Mouse (Mus musculus): ENCODE measurements around the gene Cped1.
A peak's percentile ranks its signal among the peaks of the same experiment; 100 is the strongest.

The Cped1 gene

GRCm38 (mm10) chr6:21985732-21986540, at the start of gene Cped1:
Gene Cped1, plus strand, starts transcription at chr6:21985916.
- TF ChIP-seq GATA4 (IDR thresholded peaks at IDR 0.05; ENCODE audit: insufficient replicate concordance, low read length) = no peak

GRCm38 (mm10) chr6:21937981-21938635, 47.6 kb upstream of the Cped1 start:
- no peak for TF ChIP-seq GATA4 (IDR thresholded peaks at IDR 0.05; ENCODE audit: insufficient replicate concordance, low read length)

GRCm38 (mm10) chr6:21949226-21949731, 36.4 kb upstream of the Cped1 start, which contains the start of gene Ing3:
Gene Ing3, plus strand, starts transcription at chr6:21949571.
- no peak for TF ChIP-seq GATA4 (IDR thresholded peaks at IDR 0.05; ENCODE audit: insufficient replicate concordance, low read length)

GRCm38 (mm10) chr6:21949771-21950448, 35.8 kb upstream of the Cped1 start:
- TF ChIP-seq GATA4 (IDR thresholded peaks at IDR 0.05; ENCODE audit: insufficient replicate concordance, low read length) = peak; percentile 32; the same call in 1 of the 2 replicates

GRCm38 (mm10) chr6:21950676-21951075, 35.0 kb upstream of the Cped1 start:
- no peak for TF ChIP-seq GATA4 (IDR thresholded peaks at IDR 0.05; ENCODE audit: insufficient replicate concordance, low read length)

GRCm38 (mm10) chr6:21955468-21955867, 30.2 kb upstream of the Cped1 start:
- TF ChIP-seq GATA4 (IDR thresholded peaks at IDR 0.05; ENCODE audit: insufficient replicate concordance, low read length) = no peak

GRCm38 (mm10) chr6:21958922-21959321, 26.8 kb upstream of the Cped1 start:
- TF ChIP-seq GATA4 (IDR thresholded peaks at IDR 0.05; ENCODE audit: insufficient replicate concordance, low read length) = no peak

GRCm38 (mm10) chr6:21959909-21960308, 25.8 kb upstream of the Cped1 start:
- TF ChIP-seq GATA4 (IDR thresholded peaks at IDR 0.05; ENCODE audit: insufficient replicate concordance, low read length) = no peak

- TF ChIP-seq GATA4 (IDR thresholded peaks at IDR 0.05; ENCODE audit: insufficient replicate concordance, low read length) = no peak
Measured at GRCm38 (mm10) chr6:21977532-21977931, 8.2 kb upstream of the Cped1 start.

- peak; percentile 93; the same call in 1 of the 2 replicates for TF ChIP-seq GATA4 (IDR thresholded peaks at IDR 0.05; ENCODE audit: insufficient replicate concordance, low read length)
Measured at GRCm38 (mm10) chr6:21981114-21981513, 4.6 kb upstream of the Cped1 start.

GRCm38 (mm10) chr6:21984990-21985731, 555 bp upstream of the Cped1 start:
- TF ChIP-seq GATA4 (IDR thresholded peaks at IDR 0.05; ENCODE audit: insufficient replicate concordance, low read length) = peak; percentile 59; the same call in 1 of the 2 replicates

- TF ChIP-seq GATA4 (IDR thresholded peaks at IDR 0.05; ENCODE audit: insufficient replicate concordance, low read length) = no peak
Measured at GRCm38 (mm10) chr6:21986660-21987331, 1.1 kb downstream of the Cped1 start.

- no peak for TF ChIP-seq GATA4 (IDR thresholded peaks at IDR 0.05; ENCODE audit: insufficient replicate concordance, low read length)
Measured at GRCm38 (mm10) chr6:21987554-21987953, 1.8 kb downstream of the Cped1 start.

GRCm38 (mm10) chr6:21988296-21988695, 2.6 kb downstream of the Cped1 start:
- no peak for TF ChIP-seq GATA4 (IDR thresholded peaks at IDR 0.05; ENCODE audit: insufficient replicate concordance, low read length)

All from liver, adult (tissue).